Mouse (Mus musculus): ENCODE measurements at regions not wholly inside any gene's neighbourhood (a gene's known extent, or its start where the extent isn't known, plus 50 kb on each side); places are given as distances from the start of the nearest gene placed in this dataset.
"Not testable (repeated sequence)": the region's sequence is repeated elsewhere in the genome, so short reads cannot be mapped to it uniquely, and the experiment has no call there.

GRCm38 (mm10) chr8:89926666-89927232 lies 421.4 kb downstream of the Tox3 start:
- intact Hi-C loops (cut with DNase I) = no loop called here

GRCm38 (mm10) chr8:89924697-89925096 lies 423.4 kb downstream of the Tox3 start:
- intact Hi-C loops (cut with DNase I); DNase-seq: not testable (repeated sequence)

More at GRCm38 (mm10) chr8:89926666-89927232, 421.4 kb downstream of the Tox3 start:
- no peak for DNase-seq

- intact Hi-C loops (cut with DNase I) = no loop called here
- DNase-seq = no peak
Observed at GRCm38 (mm10) chr8:89914076-89914475, 434.1 kb downstream of the Tox3 start.

- intact Hi-C loops (cut with DNase I) = no loop called here
Observed at GRCm38 (mm10) chr8:89906200-89906599, 441.9 kb downstream of the Tox3 start.

GRCm38 (mm10) chr8:89905588-89905987 lies 442.6 kb downstream of the Tox3 start:
- DNase-seq = no peak
- intact Hi-C loops (cut with DNase I) = no loop called here

More at GRCm38 (mm10) chr8:89906200-89906599, 441.9 kb downstream of the Tox3 start:
- no peak for DNase-seq

GRCm38 (mm10) chr8:89903346-89903745 lies 444.8 kb downstream of the Tox3 start:
- intact Hi-C loops (cut with DNase I) = no loop called here
- DNase-seq = no peak

GRCm38 (mm10) chr8:89872768-89873167 lies 475.4 kb downstream of the Tox3 start:
- intact Hi-C loops (cut with DNase I) = no loop called here
- no peak for DNase-seq

- no peak for DNase-seq
- intact Hi-C loops (cut with DNase I) = no loop called here
Observed at GRCm38 (mm10) chr8:89871966-89872365, 476.2 kb downstream of the Tox3 start.

- no peak for DNase-seq
- intact Hi-C loops (cut with DNase I) = no loop called here
Observed at GRCm38 (mm10) chr8:89859813-89860212, 488.3 kb downstream of the Tox3 start.

- DNase-seq = no peak
- intact Hi-C loops (cut with DNase I) = no loop called here
Observed at GRCm38 (mm10) chr8:89858706-89859385, 489.3 kb downstream of the Tox3 start.

GRCm38 (mm10) chr8:89855556-89855955 lies 492.6 kb downstream of the Tox3 start:
- DNase-seq = no peak
- intact Hi-C loops (cut with DNase I) = no loop called here

GRCm38 (mm10) chr8:89850209-89850796 lies 497.8 kb downstream of the Tox3 start:
- peak; percentile 70 to 78 for DNase-seq
- intact Hi-C loops (cut with DNase I) = loop anchor here (1.0 to 2.0 kb wide), 3 partner anchors 150 to 943 kb away; no protein-coding TSS in a partner anchor

GRCm38 (mm10) chr8:89849416-89850208 lies 498.5 kb downstream of the Tox3 start:
- intact Hi-C loops (cut with DNase I) = loop anchor here (1.0 to 2.0 kb wide), 4 partner anchors 151 to 944 kb away; no protein-coding TSS in a partner anchor
- peak; percentile 50 to 72 for DNase-seq

GRCm38 (mm10) chr8:89838494-89838893 lies 509.6 kb downstream of the Tox3 start:
- intact Hi-C loops (cut with DNase I) = no loop called here
- no peak for DNase-seq

- peak in 1 of 2 experiments; percentile 3 for DNase-seq
- intact Hi-C loops (cut with DNase I) = no loop called here
Observed at GRCm38 (mm10) chr8:89833715-89834114, 514.4 kb downstream of the Tox3 start.

GRCm38 (mm10) chr8:89824586-89824985 lies 523.6 kb downstream of the Tox3 start:
- DNase-seq = no peak
- intact Hi-C loops (cut with DNase I) = no loop called here

- no peak for DNase-seq
Observed at GRCm38 (mm10) chr8:89823631-89824030, 524.5 kb downstream of the Tox3 start.

GRCm38 (mm10) chr8:89812036-89812711 lies 536.0 kb downstream of the Tox3 start:
- intact Hi-C loops (cut with DNase I) = no loop called here
- no peak for DNase-seq

More at GRCm38 (mm10) chr8:89823631-89824030, 524.5 kb downstream of the Tox3 start:
- intact Hi-C loops (cut with DNase I) = no loop called here

GRCm38 (mm10) chr8:89788296-89788695 lies 559.8 kb downstream of the Tox3 start:
- intact Hi-C loops (cut with DNase I) = loop anchor here (5.0 to 10.0 kb wide), 2 partner anchors 216 to 1033 kb away; no protein-coding TSS in a partner anchor
- DNase-seq = no peak
